Mouse (Mus musculus) liver, adult 2 months (tissue): Measurements from ENCODE around the gene Il21r.

Experiments used
- CTCF ChIP-seq: fragments of 200-500 bp; IDR thresholded peaks from 2 replicates; pipeline ENCODE4 v1.5.1; 2011; ENCODE audit warnings: low read depth, low read length, control low read depth
- POLR2A ChIP-seq: fragments of 200-500 bp; IDR thresholded peaks from 2 replicates; pipeline ENCODE4 v1.6.1; 2011; ENCODE audit warnings: low read length, control low read depth; ENCODE audit not compliant: insufficient read depth; ENCODE audit errors: extremely low read depth

DNA sequence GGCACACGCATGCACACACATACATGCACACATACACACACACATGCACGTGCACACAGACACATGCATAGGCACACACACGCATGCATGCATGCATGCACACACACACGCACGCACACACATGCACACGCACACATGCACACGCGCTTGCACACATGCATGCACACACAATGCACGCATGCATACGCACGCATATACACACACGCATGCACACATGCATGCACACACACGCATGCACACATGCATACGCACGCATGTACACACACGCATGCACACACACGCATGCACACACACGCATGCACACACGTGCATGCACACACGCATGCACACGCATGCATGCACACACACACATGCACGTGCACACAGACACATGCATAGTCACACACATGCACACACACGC is 16.9 kb upstream of the Il21r start:
- TF ChIP-seq CTCF (no peak), POLR2A (no peak)
